Mouse (Mus musculus): Measurements from ENCODE around the gene Gm49369. TPM values are rescaled to one million over a fixed set of nuclear protein-coding genes. Genes with fewer than 3 reads are reported as not detected.

The Gm49369 gene
- polyA plus RNA-seq, 1 experiment from 2014 or later: not detected

GRCm38 (mm10) chr7:142371398-142371767, 11.1 kb downstream of the Gm49369 start:
- Histone ChIP-seq H3K9me3 (replicated peaks; ENCODE audit: control insufficient read depth, low read length) (no peaks in the 10 kb centered on the region), H3K4me2 (ENCODE audit: low read depth, low read length) (peak overlapping the region; percentile 95), H3K4me1 (ENCODE audit: control insufficient read depth, insufficient read depth, low read length) (peaks cover 13% of the 10 kb centered on the region), H3K9ac (ENCODE audit: low read length) (peak overlapping the region; percentile 70; the same call in 1 of the 2 replicates), H3K36me3 (ENCODE audit: control insufficient read depth, insufficient read depth) (peaks cover 5% of the 10 kb centered on the region; the same call in 1 of the 2 replicates), H3K27ac (ENCODE audit: low read length) (no peak overlapping the region), H3K27me3 (ENCODE audit: control insufficient read depth, insufficient read depth, low read length) (0 out of 2 replicates have a peak, but pooled peaks cover 4% of the 10 kb centered on the region), H3K4me3 (ENCODE audit: low read length) (peak overlapping the region; percentile 64)
- 17% methylated on average over 11 of the region's 11 CpGs for WGBS
- ATAC-seq (replicated peaks; ENCODE audit: extremely low read depth, insufficient read depth, low FRiP score): no peak

DNA sequence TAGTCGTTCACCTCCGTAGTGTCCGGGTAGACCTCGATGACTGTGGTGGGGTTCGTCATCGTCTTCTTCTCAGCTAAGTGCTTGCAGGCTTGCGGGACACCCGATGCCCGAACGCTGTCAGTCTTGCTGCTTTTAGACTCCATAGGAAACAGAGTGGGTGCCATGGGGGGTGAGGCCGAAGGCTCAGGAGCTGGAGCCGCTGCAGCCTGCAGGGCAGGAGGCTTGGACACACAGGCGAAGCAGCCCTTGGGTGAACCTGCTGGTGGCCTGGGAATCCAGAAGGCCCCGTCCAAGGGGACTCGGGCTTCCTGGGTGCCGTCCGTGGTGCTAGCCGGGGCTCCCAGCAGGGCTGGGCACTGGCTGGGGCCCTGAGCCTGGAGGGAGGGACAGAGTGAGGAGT, 11.5 kb downstream of the Gm49369 start:
- Histone ChIP-seq H3K4me1 (ENCODE audit: control insufficient read depth, insufficient read depth, low read length) (peaks cover 13% of the 10 kb centered on the region), H3K27me3 (ENCODE audit: control insufficient read depth, insufficient read depth, low read length) (0 out of 2 replicates have a peak, but pooled peaks cover 4% of the 10 kb centered on the region), H3K9ac (ENCODE audit: low read length) (no peak overlapping the region; the same call in 1 of the 2 replicates), H3K27ac (ENCODE audit: low read length) (no peak overlapping the region), H3K4me3 (ENCODE audit: low read length) (peak overlapping the region; percentile 64), H3K4me2 (ENCODE audit: low read depth, low read length) (peak overlapping the region; percentile 95), H3K9me3 (replicated peaks; ENCODE audit: control insufficient read depth, low read length) (no peaks in the 10 kb centered on the region), H3K36me3 (ENCODE audit: control insufficient read depth, insufficient read depth) (peaks cover 2% of the 10 kb centered on the region; the same call in 1 of the 2 replicates)
- 73% methylated on average over 18 of the region's 18 CpGs for WGBS
- no peak for ATAC-seq (replicated peaks; ENCODE audit: extremely low read depth, insufficient read depth, low FRiP score)

DNA sequence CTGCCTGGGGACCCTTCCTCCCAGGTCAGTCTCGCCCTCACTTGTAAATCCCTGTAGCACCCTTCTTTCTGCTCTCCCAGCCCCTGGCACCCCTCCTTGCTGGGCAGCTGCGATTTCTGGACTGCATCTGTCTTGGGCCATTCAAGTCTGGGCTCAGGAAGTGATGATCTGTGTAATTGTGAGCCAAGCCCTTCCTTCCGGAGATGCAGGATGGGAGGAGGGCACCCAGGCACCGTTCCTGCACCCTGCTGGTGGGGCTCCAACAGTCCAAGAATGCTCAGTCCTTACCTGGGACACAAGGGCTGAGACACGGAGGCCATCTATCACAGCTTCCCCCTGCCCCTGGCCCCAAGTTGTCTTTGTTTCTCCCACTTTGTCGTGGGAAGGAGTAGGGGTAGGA, 12.6 kb downstream of the Gm49369 start:
- 0 out of 2 replicates have a peak, but pooled peaks cover 4% of the 10 kb centered on the region for H3K27me3 ChIP-seq (ENCODE audit: control insufficient read depth, insufficient read depth, low read length)
- no peaks in the 10 kb centered on the region for H3K36me3 ChIP-seq (ENCODE audit: control insufficient read depth, insufficient read depth)
- H3K4me1 ChIP-seq (ENCODE audit: control insufficient read depth, insufficient read depth, low read length): peaks cover 12% of the 10 kb centered on the region
- WGBS: 55% methylated on average over 6 of the region's 6 CpGs
- H3K9me3 ChIP-seq (replicated peaks; ENCODE audit: control insufficient read depth, low read length): no peaks in the 10 kb centered on the region
- ATAC-seq (replicated peaks; ENCODE audit: extremely low read depth, insufficient read depth, low FRiP score): no peak
- peak overlapping the region; percentile 10; the same call in 1 of the 2 replicates for H3K4me2 ChIP-seq (ENCODE audit: low read depth, low read length)
- no peak overlapping the region for H3K4me3 ChIP-seq (ENCODE audit: low read length)
- no peak overlapping the region for H3K9ac ChIP-seq (ENCODE audit: low read length)
- no peak overlapping the region for H3K27ac ChIP-seq (ENCODE audit: low read length)

- 0 out of 2 replicates have a peak, but pooled peaks cover 4% of the 10 kb centered on the region for H3K27me3 ChIP-seq (ENCODE audit: control insufficient read depth, insufficient read depth, low read length)
- no peak overlapping the region for H3K27ac ChIP-seq (ENCODE audit: low read length)
- H3K9ac ChIP-seq (ENCODE audit: low read length): no peak overlapping the region
- H3K36me3 ChIP-seq (ENCODE audit: control insufficient read depth, insufficient read depth): no peaks in the 10 kb centered on the region
- ATAC-seq (replicated peaks; ENCODE audit: extremely low read depth, insufficient read depth, low FRiP score): no peak
- 70% methylated on average over 2 of the region's 2 CpGs for WGBS
- H3K4me2 ChIP-seq (ENCODE audit: low read depth, low read length): no peak overlapping the region
- H3K4me1 ChIP-seq (ENCODE audit: control insufficient read depth, insufficient read depth, low read length): peaks cover 10% of the 10 kb centered on the region
- H3K4me3 ChIP-seq (ENCODE audit: low read length): no peak overlapping the region
- no peaks in the 10 kb centered on the region for H3K9me3 ChIP-seq (replicated peaks; ENCODE audit: control insufficient read depth, low read length)
Measured at GRCm38 (mm10) chr7:142368856-142369255, 13.6 kb downstream of the Gm49369 start.

GRCm38 (mm10) chr7:142363107-142363506, 19.4 kb downstream of the Gm49369 start:
- ATAC-seq (replicated peaks; ENCODE audit: extremely low read depth, insufficient read depth, low FRiP score): no peak
- WGBS: 60% methylated on average over 4 of the region's 4 CpGs
- no peaks in the 10 kb centered on the region for H3K4me1 ChIP-seq (ENCODE audit: control insufficient read depth, insufficient read depth, low read length)

GRCm38 (mm10) chr7:142360743-142361142, 21.7 kb downstream of the Gm49369 start:
- ATAC-seq (replicated peaks; ENCODE audit: extremely low read depth, insufficient read depth, low FRiP score): no peak
- H3K9ac ChIP-seq (ENCODE audit: low read length): no peak overlapping the region

More at GRCm38 (mm10) chr7:142363107-142363506, 19.4 kb downstream of the Gm49369 start:
- H3K4me3 ChIP-seq (ENCODE audit: low read length): no peak overlapping the region
- no peaks in the 10 kb centered on the region for H3K9me3 ChIP-seq (replicated peaks; ENCODE audit: control insufficient read depth, low read length)
- H3K36me3 ChIP-seq (ENCODE audit: control insufficient read depth, insufficient read depth): no peaks in the 10 kb centered on the region
- H3K27me3 ChIP-seq (ENCODE audit: control insufficient read depth, insufficient read depth, low read length): no peaks in the 10 kb centered on the region
- no peak overlapping the region for H3K9ac ChIP-seq (ENCODE audit: low read length)
- H3K4me2 ChIP-seq (ENCODE audit: low read depth, low read length): no peak overlapping the region
- H3K27ac ChIP-seq (ENCODE audit: low read length): no peak overlapping the region

DNA sequence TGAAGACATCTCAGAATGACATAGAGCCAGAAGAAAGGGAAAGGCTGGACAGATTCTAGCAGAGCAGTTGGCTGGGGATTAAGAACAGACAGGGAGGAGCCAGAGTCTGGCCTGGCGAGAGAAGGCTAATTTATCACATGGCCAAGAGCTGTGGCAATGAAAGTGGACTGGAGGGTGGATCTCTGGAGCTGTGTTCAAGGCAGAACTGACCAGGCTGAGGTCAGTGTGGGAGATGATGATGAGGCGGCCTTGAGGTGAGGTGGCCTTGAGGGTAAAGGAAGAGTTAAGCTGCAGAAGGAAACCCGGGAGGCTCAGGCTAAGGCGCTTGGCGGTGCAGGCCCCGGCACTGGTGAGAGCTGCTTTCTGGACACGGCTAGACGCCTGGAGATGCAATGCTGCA, 23.3 kb downstream of the Gm49369 start:
- ATAC-seq (replicated peaks; ENCODE audit: extremely low read depth, insufficient read depth, low FRiP score): no peak; the same call in 1 of the 2 replicates
- H3K4me2 ChIP-seq (ENCODE audit: low read depth, low read length): no peak overlapping the region
- no peaks in the 10 kb centered on the region for H3K9me3 ChIP-seq (replicated peaks; ENCODE audit: control insufficient read depth, low read length)
- WGBS: 67% methylated on average over 8 of the region's 8 CpGs
- H3K4me3 ChIP-seq (ENCODE audit: low read length): no peak overlapping the region
- peaks cover 2% of the 10 kb centered on the region; the same call in 1 of the 2 replicates for H3K27me3 ChIP-seq (ENCODE audit: control insufficient read depth, insufficient read depth, low read length)
- H3K9ac ChIP-seq (ENCODE audit: low read length): no peak overlapping the region
- no peak overlapping the region for H3K27ac ChIP-seq (ENCODE audit: low read length)
- peaks cover 6% of the 10 kb centered on the region; the same call in 1 of the 2 replicates for H3K4me1 ChIP-seq (ENCODE audit: control insufficient read depth, insufficient read depth, low read length)
- no peaks in the 10 kb centered on the region for H3K36me3 ChIP-seq (ENCODE audit: control insufficient read depth, insufficient read depth)

More at GRCm38 (mm10) chr7:142360743-142361142, 21.7 kb downstream of the Gm49369 start:
- H3K4me1 ChIP-seq (ENCODE audit: control insufficient read depth, insufficient read depth, low read length): no peaks in the 10 kb centered on the region
- no peak overlapping the region for H3K4me3 ChIP-seq (ENCODE audit: low read length)
- no peak overlapping the region for H3K4me2 ChIP-seq (ENCODE audit: low read depth, low read length)
- H3K27ac ChIP-seq (ENCODE audit: low read length): no peak overlapping the region
- no peaks in the 10 kb centered on the region for H3K9me3 ChIP-seq (replicated peaks; ENCODE audit: control insufficient read depth, low read length)
- no peaks in the 10 kb centered on the region for H3K36me3 ChIP-seq (ENCODE audit: control insufficient read depth, insufficient read depth)
- H3K27me3 ChIP-seq (ENCODE audit: control insufficient read depth, insufficient read depth, low read length): no peaks in the 10 kb centered on the region

DNA sequence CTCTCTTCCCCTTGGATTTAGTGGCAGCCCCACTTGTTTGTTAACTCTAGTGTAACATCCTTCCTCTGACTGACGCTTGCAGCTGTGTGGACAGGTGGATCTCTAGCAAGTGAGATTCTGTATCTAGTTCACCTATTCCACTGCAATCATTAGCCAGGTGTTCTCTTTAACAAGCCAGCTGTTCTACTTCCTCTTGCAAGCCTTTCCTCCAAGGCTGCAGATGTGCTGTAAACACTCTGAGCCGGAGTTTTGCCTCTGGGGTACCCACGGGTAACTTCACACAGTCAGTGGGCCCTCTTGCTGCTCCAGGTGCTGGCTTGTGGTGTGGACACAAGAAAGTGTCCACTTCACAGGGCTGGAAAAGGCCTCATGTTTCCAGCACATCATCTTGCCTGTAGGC, 24.9 kb downstream of the Gm49369 start:
- H3K4me1 ChIP-seq (ENCODE audit: control insufficient read depth, insufficient read depth, low read length): peaks cover 9% of the 10 kb centered on the region
- peaks cover 2% of the 10 kb centered on the region; the same call in 1 of the 2 replicates for H3K27me3 ChIP-seq (ENCODE audit: control insufficient read depth, insufficient read depth, low read length)
- no peak overlapping the region for H3K27ac ChIP-seq (ENCODE audit: low read length)
- H3K9ac ChIP-seq (ENCODE audit: low read length): no peak overlapping the region
- no peak for ATAC-seq (replicated peaks; ENCODE audit: extremely low read depth, insufficient read depth, low FRiP score)
- H3K9me3 ChIP-seq (replicated peaks; ENCODE audit: control insufficient read depth, low read length): no peaks in the 10 kb centered on the region
- H3K4me3 ChIP-seq (ENCODE audit: low read length): no peak overlapping the region
- H3K36me3 ChIP-seq (ENCODE audit: control insufficient read depth, insufficient read depth): no peaks in the 10 kb centered on the region
- H3K4me2 ChIP-seq (ENCODE audit: low read depth, low read length): no peak overlapping the region
- WGBS: 76% methylated on average over 3 of the region's 3 CpGs

DNA sequence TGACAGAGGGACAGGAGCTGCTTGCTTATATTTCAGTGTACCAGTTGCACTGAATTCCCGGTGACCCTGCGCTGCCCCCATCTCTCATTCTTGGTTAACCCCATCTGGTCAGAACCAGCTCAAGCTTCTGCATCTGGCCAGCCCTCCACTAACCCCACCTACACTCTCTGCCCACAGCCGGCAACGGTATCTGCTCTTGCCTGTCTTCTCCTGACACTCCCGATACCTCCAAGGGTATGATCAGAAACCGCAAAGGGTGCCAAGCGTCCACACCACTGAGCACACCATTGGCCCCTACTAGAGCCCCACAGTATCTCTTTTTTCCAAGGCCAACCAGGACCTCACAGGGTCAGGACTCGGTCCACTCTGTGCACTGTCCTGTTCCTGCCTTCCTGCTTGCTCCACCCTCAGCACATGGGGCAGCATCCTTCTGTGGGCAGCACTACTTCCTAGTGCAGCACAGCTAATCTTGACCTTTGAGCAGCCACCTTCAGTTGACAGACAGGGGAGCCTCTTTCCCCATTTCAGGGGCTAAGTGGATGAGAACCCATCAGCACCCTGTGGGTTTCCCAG, 27.7 kb downstream of the Gm49369 start:
- WGBS: 43% methylated on average over 8 of the region's 8 CpGs
- H3K4me1 ChIP-seq (ENCODE audit: control insufficient read depth, insufficient read depth, low read length): peaks cover 9% of the 10 kb centered on the region
- H3K9ac ChIP-seq (ENCODE audit: low read length): no peak overlapping the region
- H3K36me3 ChIP-seq (ENCODE audit: control insufficient read depth, insufficient read depth): no peaks in the 10 kb centered on the region
- no peak overlapping the region for H3K27ac ChIP-seq (ENCODE audit: low read length)
- ATAC-seq (replicated peaks; ENCODE audit: extremely low read depth, insufficient read depth, low FRiP score): no peak
- no peak overlapping the region for H3K4me2 ChIP-seq (ENCODE audit: low read depth, low read length)
- no peak overlapping the region for H3K4me3 ChIP-seq (ENCODE audit: low read length)
- no peaks in the 10 kb centered on the region for H3K9me3 ChIP-seq (replicated peaks; ENCODE audit: control insufficient read depth, low read length)
- peaks cover 2% of the 10 kb centered on the region; the same call in 1 of the 2 replicates for H3K27me3 ChIP-seq (ENCODE audit: control insufficient read depth, insufficient read depth, low read length)
